Mouse (Mus musculus): Measurements from ENCODE around the gene Gpr157. TPM values are rescaled to one million over a fixed set of nuclear protein-coding genes. Genes with fewer than 3 reads are reported as not detected.
A peak's percentile ranks its signal among the peaks of the same experiment; 100 is the strongest.

Gpr157 gene
- polyA plus RNA-seq, 1 experiment from 2014 or later, result 0.79 TPM

GRCm38 (mm10) chr4:150127894-150128293, 40.7 kb downstream of the Gpr157 start:
- H3K9me3 ChIP-seq, result no peaks in the 10 kb centered on the region
- H3K27me3 ChIP-seq, result no peaks in the 10 kb centered on the region
- no peaks in the 10 kb centered on the region for H3K36me3 ChIP-seq
- peaks cover 13% of the 10 kb centered on the region for H3K4me1 ChIP-seq (replicated peaks)
- H3K4me2 ChIP-seq, result no peak overlapping the region
- no peak overlapping the region for H3K27ac ChIP-seq
- ATAC-seq (ENCODE audit: insufficient number of reproducible peaks, insufficient read depth, low FRiP score, low TSS enrichment, low read depth), result no peak
- H3K9ac ChIP-seq (replicated peaks), result no peak overlapping the region
- 93% methylated on average over 7 of the region's 7 CpGs for WGBS
- H3K4me3 ChIP-seq (replicated peaks), result no peak overlapping the region

- peak overlapping the region; percentile 62 for H3K27ac ChIP-seq
- H3K9ac ChIP-seq (replicated peaks), result no peak overlapping the region
- no peak overlapping the region for H3K4me2 ChIP-seq
- no peaks in the 10 kb centered on the region for H3K9me3 ChIP-seq
- no peak overlapping the region for H3K4me3 ChIP-seq (replicated peaks)
- no peaks in the 10 kb centered on the region for H3K36me3 ChIP-seq
- peaks cover 20% of the 10 kb centered on the region for H3K4me1 ChIP-seq (replicated peaks)
- H3K27me3 ChIP-seq, result no peaks in the 10 kb centered on the region
- no peak for ATAC-seq (ENCODE audit: insufficient number of reproducible peaks, insufficient read depth, low FRiP score, low TSS enrichment, low read depth)
- 50% methylated on average over 8 of the region's 8 CpGs for WGBS
These were observed 41.4 kb downstream of the Gpr157 start for GRCm38 (mm10) chr4:150128571-150128970.

- no peaks in the 10 kb centered on the region; the same call in 1 of the 2 replicates for H3K27me3 ChIP-seq
- no peaks in the 10 kb centered on the region for H3K9me3 ChIP-seq
- no peaks in the 10 kb centered on the region for H3K36me3 ChIP-seq
- no peak for ATAC-seq (ENCODE audit: insufficient number of reproducible peaks, insufficient read depth, low FRiP score, low TSS enrichment, low read depth)
- no peak overlapping the region for H3K9ac ChIP-seq (replicated peaks)
- H3K27ac ChIP-seq, result no peak overlapping the region
- H3K4me3 ChIP-seq (replicated peaks), result no peak overlapping the region
- 46% methylated on average over 2 of the region's 2 CpGs for WGBS
- peaks cover 20% of the 10 kb centered on the region for H3K4me1 ChIP-seq (replicated peaks)
- no peak overlapping the region for H3K4me2 ChIP-seq
These were observed 43.5 kb downstream of the Gpr157 start for GRCm38 (mm10) chr4:150130661-150131060.

GRCm38 (mm10) chr4:150132692-150133271, 45.6 kb downstream of the Gpr157 start:
- H3K9me3 ChIP-seq, result no peaks in the 10 kb centered on the region
- H3K4me3 ChIP-seq (replicated peaks), result peak overlapping the region; percentile 20; the same call in 1 of the 2 replicates
- peak overlapping the region; percentile 48 for H3K4me2 ChIP-seq
- H3K36me3 ChIP-seq, result no peaks in the 10 kb centered on the region
- no peak overlapping the region for H3K27ac ChIP-seq
- no peak overlapping the region for H3K9ac ChIP-seq (replicated peaks)
- peaks cover 20% of the 10 kb centered on the region for H3K4me1 ChIP-seq (replicated peaks)
- no peak for ATAC-seq (ENCODE audit: insufficient number of reproducible peaks, insufficient read depth, low FRiP score, low TSS enrichment, low read depth)
- 31% methylated on average over 24 of the region's 24 CpGs for WGBS
- H3K27me3 ChIP-seq, result no peaks in the 10 kb centered on the region; the same call in 1 of the 2 replicates

- H3K27ac ChIP-seq, result no peak overlapping the region
- no peaks in the 10 kb centered on the region for H3K36me3 ChIP-seq
- H3K4me1 ChIP-seq (replicated peaks), result peaks cover 18% of the 10 kb centered on the region; the same call in 1 of the 2 replicates
- H3K4me2 ChIP-seq, result no peak overlapping the region
- ATAC-seq (ENCODE audit: insufficient number of reproducible peaks, insufficient read depth, low FRiP score, low TSS enrichment, low read depth), result no peak
- no peak overlapping the region for H3K9ac ChIP-seq (replicated peaks)
- H3K9me3 ChIP-seq, result no peaks in the 10 kb centered on the region
- no peaks in the 10 kb centered on the region; the same call in 1 of the 2 replicates for H3K27me3 ChIP-seq
- WGBS, result 88% methylated on average over 7 of the region's 7 CpGs
- H3K4me3 ChIP-seq (replicated peaks), result no peak overlapping the region
These were observed 48.1 kb downstream of the Gpr157 start for GRCm38 (mm10) chr4:150135254-150135653.

- WGBS, result 11% methylated on average over 10 of the region's 10 CpGs
- Histone ChIP-seq H3K4me3 (replicated peaks) (no peak overlapping the region), H3K9ac (replicated peaks) (no peak overlapping the region), H3K4me1 (replicated peaks) (peaks cover 18% of the 10 kb centered on the region; the same call in 1 of the 2 replicates), H3K9me3 (no peaks in the 10 kb centered on the region), H3K27me3 (no peaks in the 10 kb centered on the region; the same call in 1 of the 2 replicates), H3K36me3 (no peaks in the 10 kb centered on the region), H3K27ac (no peak overlapping the region), H3K4me2 (no peak overlapping the region)
- ATAC-seq (ENCODE audit: insufficient number of reproducible peaks, insufficient read depth, low FRiP score, low TSS enrichment, low read depth), result no peak
These were observed 49.5 kb downstream of the Gpr157 start for GRCm38 (mm10) chr4:150136693-150137092.

GRCm38 (mm10) chr4:150137368-150138083, 50.4 kb downstream of the Gpr157 start:
- Histone ChIP-seq H3K27ac (no peak overlapping the region), H3K36me3 (no peaks in the 10 kb centered on the region), H3K27me3 (no peaks in the 10 kb centered on the region; the same call in 1 of the 2 replicates), H3K4me1 (replicated peaks) (peaks cover 18% of the 10 kb centered on the region; the same call in 1 of the 2 replicates), H3K4me3 (replicated peaks) (no peak overlapping the region), H3K9ac (replicated peaks) (no peak overlapping the region), H3K9me3 (no peaks in the 10 kb centered on the region), H3K4me2 (peak overlapping the region; percentile 51; the same call in 1 of the 2 replicates)
- no peak for ATAC-seq (ENCODE audit: insufficient number of reproducible peaks, insufficient read depth, low FRiP score, low TSS enrichment, low read depth)
- 85% methylated on average over 7 of the region's 7 CpGs for WGBS

- Histone ChIP-seq H3K9me3 (no peaks in the 10 kb centered on the region), H3K27ac (no peak overlapping the region), H3K27me3 (no peaks in the 10 kb centered on the region; the same call in 1 of the 2 replicates), H3K9ac (replicated peaks) (0 out of 2 replicates have a peak overlapping the region, but pooled peaks have one; percentile 35), H3K4me1 (replicated peaks) (peaks cover 12% of the 10 kb centered on the region; the same call in 1 of the 2 replicates), H3K4me2 (peak overlapping the region; percentile 51), H3K4me3 (replicated peaks) (peak overlapping the region; percentile 19; the same call in 1 of the 2 replicates), H3K36me3 (no peaks in the 10 kb centered on the region)
- 21% methylated on average over 9 of the region's 9 CpGs for WGBS
- ATAC-seq (ENCODE audit: insufficient number of reproducible peaks, insufficient read depth, low FRiP score, low TSS enrichment, low read depth), result peak; percentile 70; the same call in 1 of the 2 replicates
These were observed 50.9 kb downstream of the Gpr157 start for GRCm38 (mm10) chr4:150138084-150138543.

GRCm38 (mm10) chr4:150139090-150139489, 51.9 kb downstream of the Gpr157 start:
- H3K4me3 ChIP-seq (replicated peaks), result no peak overlapping the region
- no peak for ATAC-seq (ENCODE audit: insufficient number of reproducible peaks, insufficient read depth, low FRiP score, low TSS enrichment, low read depth)
- 0 out of 2 replicates have a peak, but pooled peaks cover 5% of the 10 kb centered on the region for H3K9me3 ChIP-seq
- H3K9ac ChIP-seq (replicated peaks), result no peak overlapping the region
- no peaks in the 10 kb centered on the region for H3K36me3 ChIP-seq
- H3K4me2 ChIP-seq, result no peak overlapping the region
- peaks cover 7% of the 10 kb centered on the region; the same call in 1 of the 2 replicates for H3K4me1 ChIP-seq (replicated peaks)
- WGBS, result 75% methylated on average over 13 of the region's 13 CpGs
- H3K27ac ChIP-seq, result no peak overlapping the region
- H3K27me3 ChIP-seq, result no peaks in the 10 kb centered on the region; the same call in 1 of the 2 replicates

- Histone ChIP-seq H3K4me2 (no peak overlapping the region), H3K27ac (no peak overlapping the region)
- 84% methylated on average over 7 of the region's 7 CpGs for WGBS
These were observed 53.2 kb downstream of the Gpr157 start for GRCm38 (mm10) chr4:150140346-150140745.

GRCm38 (mm10) chr4:150144242-150144641, 57.1 kb downstream of the Gpr157 start:
- H3K27ac ChIP-seq, result no peak overlapping the region
- H3K4me2 ChIP-seq, result 0 out of 2 replicates have a peak overlapping the region, but pooled peaks have one; percentile 15
- peaks cover 19% of the 10 kb centered on the region for H3K9me3 ChIP-seq
- no peaks in the 10 kb centered on the region for H3K4me1 ChIP-seq (replicated peaks)
- WGBS, result 22% methylated on average over 12 of the region's 12 CpGs
- no peak for ATAC-seq (ENCODE audit: insufficient number of reproducible peaks, insufficient read depth, low FRiP score, low TSS enrichment, low read depth)
- no peak overlapping the region for H3K9ac ChIP-seq (replicated peaks)
- H3K4me3 ChIP-seq (replicated peaks), result no peak overlapping the region
- H3K27me3 ChIP-seq, result no peaks in the 10 kb centered on the region
- no peaks in the 10 kb centered on the region for H3K36me3 ChIP-seq

More at GRCm38 (mm10) chr4:150140346-150140745, 53.2 kb downstream of the Gpr157 start:
- no peak for ATAC-seq (ENCODE audit: insufficient number of reproducible peaks, insufficient read depth, low FRiP score, low TSS enrichment, low read depth)
- Histone ChIP-seq H3K27me3 (no peaks in the 10 kb centered on the region; the same call in 1 of the 2 replicates), H3K9ac (replicated peaks) (no peak overlapping the region), H3K36me3 (no peaks in the 10 kb centered on the region), H3K9me3 (0 out of 2 replicates have a peak, but pooled peaks cover 5% of the 10 kb centered on the region), H3K4me3 (replicated peaks) (no peak overlapping the region), H3K4me1 (replicated peaks) (peaks cover 7% of the 10 kb centered on the region; the same call in 1 of the 2 replicates)

All from limb, embryonic 12.5 days (tissue).